Mouse (Mus musculus): ENCODE results near the gene Nacad.

The Nacad gene

DNA sequence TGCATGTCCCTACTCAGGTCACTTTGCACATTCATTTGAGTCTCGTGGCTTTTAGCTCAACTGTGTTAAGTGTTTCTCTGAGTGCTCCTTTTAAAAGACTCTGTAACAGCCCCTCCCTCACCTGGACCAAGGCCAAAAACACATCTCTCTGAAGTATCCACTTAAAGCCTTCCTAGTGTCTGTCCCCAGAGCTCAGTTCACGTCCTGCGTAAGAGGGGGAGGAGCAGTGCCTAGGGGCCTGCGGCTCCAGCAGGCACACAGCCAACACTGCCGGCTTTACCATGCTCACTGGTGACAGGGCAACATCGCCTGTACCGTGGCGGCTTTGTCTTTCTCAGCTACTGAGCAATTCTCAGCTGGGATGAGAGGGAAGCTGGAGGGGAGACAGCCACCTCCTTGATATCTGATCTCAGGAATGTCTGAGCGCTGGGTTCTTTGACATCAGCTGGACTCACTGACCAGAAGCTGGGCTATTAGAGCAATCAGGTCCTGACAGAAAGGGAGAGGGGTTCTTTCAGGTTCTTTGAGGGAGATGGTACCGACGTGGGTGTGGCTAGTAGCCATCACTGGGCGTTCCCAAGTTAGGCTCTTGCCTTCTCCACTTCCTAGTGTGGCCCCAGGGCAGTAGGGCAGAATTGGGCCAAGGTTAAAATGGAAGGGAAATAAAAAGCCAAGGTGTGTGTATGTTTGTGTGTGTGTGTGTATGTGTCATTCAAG, 1.8 kb downstream of the Nacad start:
- DNase-seq (ENCODE audit: low spot score in 2 of 2), result no peak

DNA sequence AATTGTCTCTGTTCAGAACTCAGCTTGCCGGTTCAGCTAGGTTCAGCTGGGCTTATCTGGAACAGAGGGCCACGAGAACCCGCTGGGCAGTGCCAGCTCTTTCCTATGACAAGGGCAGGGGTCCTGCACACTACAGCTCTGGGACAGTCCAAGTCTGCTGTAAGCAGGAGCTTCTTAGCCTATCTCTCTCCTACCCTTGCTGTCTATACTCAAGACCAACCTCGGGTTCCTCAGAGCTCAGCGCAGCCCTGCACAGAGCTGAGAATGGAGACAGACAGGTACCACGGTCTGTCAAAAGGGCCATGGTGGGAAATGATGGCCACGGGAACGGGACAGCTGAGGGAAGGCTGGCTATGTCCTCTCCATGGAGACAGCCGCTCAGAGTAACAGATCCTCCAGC, 2.6 kb downstream of the Nacad start:
- no peak for DNase-seq (ENCODE audit: low spot score in 2 of 2)

DNA sequence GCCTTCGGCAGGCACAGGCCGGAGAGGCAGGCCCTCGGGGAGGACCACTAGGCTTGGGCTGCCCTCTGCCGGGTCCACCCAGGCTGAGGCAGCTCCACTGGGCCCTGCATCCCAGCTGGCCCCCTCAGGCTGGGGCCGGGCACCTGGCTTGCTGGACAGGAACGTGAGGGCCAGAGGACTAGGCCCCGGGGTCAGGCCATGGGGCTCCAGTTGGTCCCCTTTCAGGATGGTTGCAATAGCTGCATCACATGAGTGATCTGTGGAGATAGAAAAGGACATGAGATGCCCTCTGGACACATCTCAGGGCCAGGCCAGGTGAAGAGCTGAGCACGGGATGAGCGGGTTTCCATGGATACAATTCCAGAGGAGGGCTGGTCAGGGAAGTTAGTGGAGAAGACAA, 3.2 kb downstream of the Nacad start:
- no peak for DNase-seq (ENCODE audit: low spot score in 2 of 2)

GRCm38 (mm10) chr11:6601649-6602480, 4.0 kb downstream of the Nacad start:
- DNase-seq (ENCODE audit: low spot score in 2 of 2), result no peak

DNA sequence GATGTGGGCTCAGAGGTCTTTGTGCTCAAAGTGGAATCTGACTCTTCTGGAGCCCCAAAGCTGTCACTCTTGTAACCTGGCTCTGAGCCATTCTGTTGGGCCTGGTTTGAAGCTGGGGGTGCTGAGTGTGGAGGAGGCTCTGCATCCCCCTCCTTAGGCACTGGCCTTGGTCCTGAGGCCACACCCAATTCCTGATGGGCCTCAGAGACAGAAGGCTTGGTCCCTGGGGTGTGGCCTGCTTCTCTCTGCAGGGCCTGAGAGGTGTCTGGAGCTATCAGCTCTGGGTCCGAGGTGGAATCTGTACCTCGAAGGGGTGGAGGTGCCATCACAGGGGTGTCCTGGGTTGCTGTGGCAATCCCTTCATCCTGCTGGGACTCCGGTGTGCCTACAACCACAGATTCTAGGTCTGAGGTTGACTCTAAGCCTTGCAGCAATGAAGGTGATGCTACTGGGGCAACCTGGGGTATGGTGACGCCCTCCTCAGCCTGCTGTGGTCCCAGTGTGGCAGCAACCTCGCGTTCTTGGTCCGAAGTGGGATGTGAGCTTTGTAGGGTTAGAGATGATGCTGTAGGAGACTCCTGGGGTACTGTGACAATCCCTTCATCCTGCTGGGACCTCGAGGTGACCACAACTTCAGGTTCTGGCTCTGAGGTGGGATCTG, 5.4 kb downstream of the Nacad start:
- DNase-seq (ENCODE audit: low spot score in 2 of 2), result no peak

DNA sequence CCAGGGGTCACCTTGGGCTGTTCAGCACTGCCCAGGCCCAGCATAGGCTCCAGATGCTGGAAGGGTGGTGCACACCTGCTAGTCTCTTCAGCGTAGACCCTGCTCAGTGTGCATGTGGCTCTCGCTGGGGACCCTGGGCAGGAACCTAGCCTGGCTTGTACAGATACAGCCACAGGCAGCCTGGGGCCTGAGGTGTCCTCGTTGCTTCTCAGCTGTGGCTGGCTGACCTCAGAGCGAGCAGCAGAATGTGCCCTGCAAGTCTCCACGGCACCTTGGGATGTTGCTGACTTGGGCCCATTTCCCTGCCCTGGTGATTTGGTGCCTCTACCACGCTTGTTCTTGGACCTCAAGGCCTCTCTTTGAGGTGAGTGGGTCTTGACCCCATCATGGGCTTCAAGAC, 6.0 kb downstream of the Nacad start:
- no peak for DNase-seq (ENCODE audit: low spot score in 2 of 2)

DNA sequence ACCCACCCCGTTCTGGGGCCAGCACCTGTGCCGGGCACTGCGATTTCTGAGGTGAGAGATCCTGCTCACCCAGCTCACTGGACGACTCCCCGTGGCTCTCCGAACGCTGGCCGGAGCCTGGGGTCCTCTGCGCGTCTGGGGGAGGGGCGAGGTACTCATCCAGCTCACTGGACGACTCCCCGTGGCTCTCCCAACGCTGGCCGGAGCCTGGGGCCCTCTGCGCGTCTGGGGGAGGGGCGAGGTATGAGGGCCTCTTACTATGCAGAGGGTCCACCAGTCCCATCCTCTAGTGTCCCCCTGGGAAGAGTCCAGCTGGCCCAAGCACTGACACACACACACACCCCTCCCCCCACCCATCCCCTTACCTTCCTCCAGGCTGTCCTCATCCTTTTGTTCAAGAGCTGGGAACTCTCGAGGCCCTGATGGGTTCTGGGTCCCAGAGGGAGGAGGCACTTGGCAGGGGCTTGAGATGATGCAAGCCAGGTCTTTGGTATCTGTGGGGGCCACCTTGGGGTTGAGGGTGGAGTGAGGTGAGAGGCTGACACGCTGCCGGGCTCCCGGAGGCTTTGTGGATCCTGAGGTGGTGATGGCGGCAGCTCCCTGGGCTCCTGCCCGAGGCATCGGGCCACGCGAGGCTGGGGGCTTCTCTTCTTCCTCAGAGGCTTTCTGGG, 6.7 kb downstream of the Nacad start:
- no peak for DNase-seq (ENCODE audit: low spot score in 2 of 2)

GRCm38 (mm10) chr11:6598191-6598889, 7.5 kb downstream of the Nacad start:
- DNase-seq (ENCODE audit: low spot score in 2 of 2), result no peak

DNA sequence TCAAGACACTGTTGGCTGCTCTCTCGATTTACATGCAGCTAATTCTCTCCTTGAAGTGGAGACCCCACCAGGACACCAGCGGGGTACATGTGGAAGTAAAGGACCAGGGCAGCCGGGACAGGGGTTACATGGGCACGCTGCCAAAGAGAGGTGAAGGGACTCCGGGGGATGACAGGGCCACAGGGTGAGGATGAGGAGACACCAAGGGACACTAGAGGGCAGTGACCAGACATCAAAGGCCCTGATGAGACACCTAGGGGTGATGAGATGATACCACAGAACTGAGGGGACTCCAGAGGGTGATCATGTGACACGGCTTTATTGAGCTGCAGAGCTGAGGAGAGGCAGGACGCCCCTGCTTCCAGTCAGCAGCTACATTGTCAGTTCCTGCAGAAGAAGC, 8.3 kb downstream of the Nacad start:
- DNase-seq (ENCODE audit: low spot score in 2 of 2), result no peak

DNA sequence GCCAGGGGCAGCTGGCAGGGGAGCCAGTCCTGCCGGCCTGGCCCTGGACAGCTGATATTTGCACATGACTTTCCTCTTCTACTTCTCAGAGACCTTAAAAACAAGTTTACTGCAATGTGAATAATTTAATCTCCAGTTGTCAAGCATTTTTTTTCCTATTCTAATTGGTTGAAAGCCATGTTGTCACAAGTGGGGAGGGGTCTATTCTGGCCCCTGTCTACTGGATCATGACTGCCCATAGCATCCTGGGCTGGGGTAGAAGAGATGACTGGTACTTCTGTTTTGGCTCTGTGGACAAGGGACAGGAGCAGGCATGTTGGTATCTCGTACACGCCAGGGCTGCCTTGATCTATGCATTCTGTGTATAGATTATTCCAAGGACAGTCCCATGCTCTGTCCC, 9.2 kb downstream of the Nacad start:
- DNase-seq (ENCODE audit: low spot score in 2 of 2), result no peak

DNA sequence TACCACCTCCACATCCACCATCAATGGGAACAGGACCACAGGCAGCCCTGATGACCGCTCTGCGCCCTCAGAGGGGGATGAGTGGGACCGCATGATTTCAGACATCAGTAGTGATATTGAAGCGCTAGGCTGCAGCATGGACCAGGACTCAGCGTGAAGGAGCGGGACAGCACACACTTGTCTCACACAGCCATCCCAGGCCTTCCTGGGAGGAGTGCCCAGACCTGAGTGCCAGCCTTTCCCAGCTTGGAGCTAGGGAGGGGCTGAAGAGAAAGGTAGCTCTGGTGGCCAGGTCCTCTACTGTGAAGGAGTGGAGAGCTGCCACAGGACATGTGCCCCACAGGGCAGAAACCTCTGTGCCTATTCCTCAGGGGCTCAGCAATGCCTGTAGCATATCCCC, 9.6 kb downstream of the Nacad start:
- no peak for DNase-seq (ENCODE audit: low spot score in 2 of 2)

DNA sequence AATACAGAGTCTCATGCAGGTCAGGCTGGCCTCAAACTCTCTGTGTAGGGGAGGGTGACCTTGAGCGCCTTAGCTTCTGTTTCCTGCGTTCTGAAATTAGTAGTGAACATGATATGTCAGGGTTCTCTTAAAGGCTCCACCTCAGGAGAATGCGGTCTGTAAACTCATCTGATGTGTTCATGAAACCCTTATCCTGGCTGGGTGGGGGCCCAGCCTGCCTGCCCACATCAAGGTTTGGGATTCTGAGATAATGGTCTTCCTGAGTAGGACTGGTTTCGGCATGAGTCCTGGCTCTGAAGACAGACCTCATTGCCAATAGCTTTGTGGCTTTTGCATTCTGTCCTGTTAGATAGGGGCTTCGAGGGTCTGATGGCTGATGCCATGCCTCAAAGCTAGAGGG, 10.5 kb downstream of the Nacad start:
- DNase-seq (ENCODE audit: low spot score in 2 of 2), result no peak

DNA sequence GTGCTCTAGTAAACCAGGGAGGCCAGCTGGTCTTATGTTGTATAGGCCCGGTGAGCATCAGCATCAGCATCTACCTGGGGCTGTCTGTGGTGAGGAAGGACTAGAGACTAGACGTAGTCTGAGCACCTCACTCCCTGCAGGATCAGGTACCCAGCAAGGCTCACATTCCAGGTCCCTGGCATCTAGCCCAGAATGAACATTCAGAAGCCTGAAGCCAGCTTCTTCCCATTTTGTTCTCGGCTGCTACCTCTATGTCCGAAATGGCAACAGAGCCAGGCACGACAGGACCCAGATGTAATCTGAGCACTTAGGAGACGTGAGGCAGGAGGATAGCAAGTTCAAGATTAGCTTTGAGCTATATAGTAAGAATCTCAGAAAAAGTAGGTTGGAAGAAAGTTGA, 11.0 kb downstream of the Nacad start:
- no peak for DNase-seq (ENCODE audit: low spot score in 2 of 2)

DNA sequence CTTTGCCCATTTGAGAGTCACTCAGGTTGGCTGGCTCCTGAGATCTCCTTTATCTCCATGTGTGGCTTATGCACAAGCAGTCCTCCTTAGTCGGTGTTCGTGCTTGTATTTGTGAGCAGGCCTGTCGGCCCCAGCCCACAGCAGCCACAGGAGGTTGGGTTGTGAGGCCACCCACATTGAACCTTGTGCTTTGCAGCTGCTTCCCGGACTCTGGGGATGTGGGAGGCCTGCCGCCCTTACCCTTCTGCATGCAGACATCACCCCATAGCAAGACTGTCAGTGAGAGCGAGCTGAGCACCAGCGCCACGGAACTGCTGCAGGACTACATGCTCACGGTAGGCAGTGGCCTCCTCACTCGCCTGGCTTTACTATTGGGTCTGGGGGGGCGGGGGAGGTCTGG, 12.4 kb downstream of the Nacad start:
- no peak for DNase-seq (ENCODE audit: low spot score in 2 of 2)

- DNase-seq (ENCODE audit: low spot score in 2 of 2), result no peak
Measured at GRCm38 (mm10) chr11:6590933-6591675, 14.7 kb downstream of the Nacad start.

DNA sequence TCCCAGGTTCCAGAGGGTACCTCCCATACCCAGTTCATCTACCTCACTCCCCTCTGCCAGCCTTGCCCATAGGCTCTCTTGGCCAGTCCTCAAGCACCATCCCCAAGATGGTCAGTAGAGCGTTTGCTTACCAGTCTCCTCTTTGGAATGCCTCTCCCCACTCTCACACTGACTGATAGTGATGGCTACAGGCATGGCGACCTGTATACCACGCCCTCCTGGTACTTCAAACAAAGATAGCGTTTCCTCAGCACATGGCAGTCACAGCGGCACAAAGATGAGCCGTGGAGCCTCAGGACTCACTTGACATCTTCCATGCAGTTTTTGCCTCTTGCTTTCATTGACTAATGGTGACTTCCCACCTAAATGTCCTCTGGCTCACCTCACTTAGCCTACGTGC, 16.0 kb downstream of the Nacad start:
- DNase-seq (ENCODE audit: low spot score in 2 of 2), result no peak

DNA sequence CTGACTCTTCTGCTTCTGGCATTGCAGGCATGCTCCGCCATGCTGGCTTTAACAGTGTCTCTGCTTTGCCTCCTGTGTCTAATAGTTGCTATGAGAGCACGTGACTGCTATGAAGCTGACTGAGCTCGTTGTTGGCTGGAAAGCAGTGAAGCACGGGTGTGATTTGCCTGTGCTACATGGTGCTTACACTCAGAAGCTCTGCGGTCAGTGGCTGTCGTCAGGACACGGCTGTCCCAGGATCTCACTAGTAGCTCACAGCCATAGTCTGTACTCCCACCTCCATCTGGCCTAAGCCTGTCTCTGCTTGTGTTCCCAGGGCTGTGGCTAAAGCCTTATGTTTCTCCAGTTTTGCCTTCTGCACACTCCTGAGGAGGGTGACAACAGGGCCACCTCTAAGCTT, 17.6 kb downstream of the Nacad start:
- DNase-seq (ENCODE audit: low spot score in 2 of 2), result no peak

- DNase-seq (ENCODE audit: low spot score in 2 of 2), result no peak
Measured at GRCm38 (mm10) chr11:6587249-6587940, 18.5 kb downstream of the Nacad start.

GRCm38 (mm10) chr11:6586660-6587059, 19.2 kb downstream of the Nacad start:
- DNase-seq (ENCODE audit: low spot score in 2 of 2), result no peak

- no peak for DNase-seq (ENCODE audit: low spot score in 2 of 2)
Measured at GRCm38 (mm10) chr11:6585748-6586147, 20.1 kb downstream of the Nacad start.
